Mouse (Mus musculus) heart, adult 2 months (tissue): ENCODE measurements at regions not wholly inside any gene's neighbourhood (a gene's known extent, or its start where the extent isn't known, plus 50 kb on each side); places are given as distances from the start of the nearest gene placed in this dataset.

Experiments used
- DNase-seq, 2 experiments: peaks; one replicate each; pipeline ENCODE4 v3.0.0; 2021
- H3K27ac ChIP-seq: fragments of 200-600 bp; 2 replicates; pipeline ENCODE4 v1.8.1; 2022
- H3K27me3 ChIP-seq: fragments of 200-500 bp; 2 replicates; pipeline ENCODE4 v1.6.1; 2012; ENCODE audit warnings: mild to moderate bottlenecking, low read length, inconsistent platforms, mixed read lengths; ENCODE audit not compliant: control insufficient read depth, insufficient read depth
- H3K36me3 ChIP-seq: fragments of 200-500 bp; 2 replicates; pipeline ENCODE4 v1.6.1; 2012; ENCODE audit warnings: low read length, inconsistent platforms; ENCODE audit not compliant: control insufficient read depth, insufficient read depth
- H3K4me1 ChIP-seq: fragments of 200-500 bp; 2 replicates; pipeline ENCODE4 v1.6.1; 2011; ENCODE audit warnings: low read length; ENCODE audit not compliant: control insufficient read depth, insufficient read depth
- H3K4me3 ChIP-seq: fragments of 200-600 bp; 2 replicates; pipeline ENCODE4 v1.8.1; 2022
- H3K79me2 ChIP-seq: fragments of 200-500 bp; replicated peaks from 2 replicates; pipeline ENCODE4 v1.6.1; 2012; ENCODE audit warnings: mild to moderate bottlenecking, inconsistent platforms, low read length, moderate library complexity, mixed read lengths; ENCODE audit not compliant: control insufficient read depth, insufficient read depth
- H3K9ac ChIP-seq: fragments of 200-500 bp; 2 replicates; pipeline ENCODE4 v1.6.1; 2012; ENCODE audit warnings: low read depth, mild to moderate bottlenecking, control low read depth, inconsistent platforms, low read length, mixed read lengths
- CTCF ChIP-seq: fragments of 200-600 bp; IDR thresholded peaks from 2 replicates; pipeline ENCODE4 v1.8.1; 2022; ENCODE audit warnings: antibody characterized with exemption, mild to moderate bottlenecking, moderate library complexity
- EP300 ChIP-seq: fragments of 200-500 bp; IDR thresholded peaks from 2 replicates; pipeline ENCODE4 v1.6.1; 2011; ENCODE audit warnings: low read depth, low read length, control low read depth; ENCODE audit not compliant: insufficient read depth
- POLR2A ChIP-seq: fragments of 200-500 bp; IDR thresholded peaks from 2 replicates; pipeline ENCODE4 v1.6.1; 2011; ENCODE audit warnings: mild to moderate bottlenecking, low read depth, low read length, control low read depth; ENCODE audit not compliant: insufficient read depth
- WGBS: fragments of 180-500 bp; shearing (Covaris S2); methylation state at CpG from one replicate; pipeline ENCODE4 v1.1.7; 2018; 5-methylcytosine and 5-hydroxymethylcytosine counted together
- intact Hi-C: fragments of 180-260 bp; cut with DNase I; formaldehyde crosslinking; loops from one replicate; pipeline ENCODE4 v1.15.1; 2025

DNA sequence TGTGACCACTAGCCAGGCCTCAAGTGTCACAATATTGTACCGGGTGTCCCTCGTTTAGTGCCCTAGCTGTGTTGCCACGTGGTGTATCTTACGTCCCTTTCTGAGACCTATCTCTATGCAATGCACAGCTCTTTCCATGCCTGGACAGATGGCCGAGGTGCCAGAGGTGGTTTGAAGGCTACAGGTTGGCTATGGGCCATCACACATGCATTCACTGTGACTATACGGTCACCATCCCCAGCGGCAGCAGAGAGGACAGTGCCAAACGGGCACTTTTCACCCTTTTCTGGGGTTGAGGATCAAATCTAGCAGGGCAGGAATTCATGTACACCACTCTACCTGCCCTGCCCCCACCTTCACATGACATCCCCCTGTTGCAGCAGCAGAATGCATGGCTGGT, 71.6 kb downstream of the Gadd45g start:
- DNase-seq: no peak
- intact Hi-C loops: no loop called here
- Histone ChIP-seq H3K27ac (no peak overlapping the region), H3K27me3 (no peaks in the 10 kb centered on the region), H3K36me3 (no peaks in the 10 kb centered on the region), H3K79me2 (no peaks in the 10 kb centered on the region), H3K4me3 (no peak overlapping the region), H3K4me1 (no peaks in the 10 kb centered on the region), H3K9ac (no peak overlapping the region)
- no peak for TF ChIP-seq POLR2A
- no peak for TF ChIP-seq EP300
- TF ChIP-seq CTCF: no peak
- 84% methylated on average over 8 of the region's 8 CpGs for WGBS

DNA sequence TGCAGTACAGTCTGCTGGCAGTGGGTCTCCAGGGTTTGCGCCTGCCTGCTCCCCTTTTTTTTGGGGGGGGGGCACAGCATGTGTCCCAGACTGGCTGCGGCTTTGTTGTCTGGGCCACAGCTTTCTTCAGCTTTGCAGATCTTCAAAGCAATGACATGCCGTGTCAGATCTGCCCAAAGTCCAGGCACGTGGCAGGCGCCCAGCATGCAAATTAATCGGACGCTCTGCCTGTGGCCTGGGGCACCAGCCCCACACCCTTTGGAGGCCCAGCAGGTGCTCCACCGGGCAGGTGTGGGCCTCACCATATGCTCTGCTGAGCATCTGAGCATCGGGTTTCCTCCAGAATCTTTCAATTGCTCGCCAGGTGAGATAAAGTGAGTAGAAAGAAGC, 72.3 kb downstream of the Gadd45g start:
- 60% methylated on average over 10 of the region's 10 CpGs for WGBS
- no peak overlapping the region for H3K27ac ChIP-seq
- no peaks in the 10 kb centered on the region for H3K4me1 ChIP-seq
- H3K4me3 ChIP-seq: no peak overlapping the region
- intact Hi-C loops: no loop called here
- H3K36me3 ChIP-seq: no peaks in the 10 kb centered on the region
- H3K9ac ChIP-seq: no peak overlapping the region
- H3K79me2 ChIP-seq: no peaks in the 10 kb centered on the region
- TF ChIP-seq CTCF: no peak
- no peak for TF ChIP-seq POLR2A
- TF ChIP-seq EP300: no peak
- H3K27me3 ChIP-seq: no peaks in the 10 kb centered on the region
- DNase-seq: no peak

DNA sequence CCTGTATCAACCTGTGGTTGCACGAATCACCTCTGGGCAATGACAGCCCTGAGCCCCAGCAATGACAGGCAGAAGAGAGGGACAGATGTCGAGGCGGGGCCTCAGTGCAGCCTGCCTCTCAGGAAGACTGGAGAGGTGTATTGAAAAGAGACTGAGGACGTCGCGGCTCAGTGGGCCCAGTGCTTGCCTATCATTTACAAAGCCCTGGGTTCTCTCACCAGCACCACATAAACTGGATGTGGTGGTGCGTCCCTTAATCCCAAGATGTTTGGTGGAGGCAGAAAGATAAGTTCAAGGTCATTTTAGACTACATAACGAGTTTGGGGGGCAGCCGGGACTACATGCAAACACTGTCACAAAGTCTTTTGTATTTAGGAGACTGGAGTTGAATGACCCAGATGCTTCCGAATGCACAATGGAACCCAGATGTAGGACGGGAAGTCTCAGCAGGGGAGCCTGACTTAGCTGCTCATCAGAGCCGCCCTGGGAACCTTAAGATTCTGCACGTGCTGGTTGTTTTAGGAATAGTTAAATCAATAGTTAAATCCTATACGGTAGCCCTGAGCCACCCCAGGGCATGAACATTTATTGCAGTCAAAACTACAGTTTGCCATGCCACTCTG, 72.8 kb downstream of the Gadd45g start:
- Histone ChIP-seq H3K27me3 (no peaks in the 10 kb centered on the region), H3K9ac (no peak overlapping the region), H3K36me3 (no peaks in the 10 kb centered on the region), H3K79me2 (no peaks in the 10 kb centered on the region), H3K4me1 (no peaks in the 10 kb centered on the region), H3K27ac (no peak overlapping the region), H3K4me3 (no peak overlapping the region)
- no peak for DNase-seq
- intact Hi-C loops: no loop called here
- WGBS: 69% methylated on average over 14 of the region's 14 CpGs
- TF ChIP-seq POLR2A (no peak), CTCF (no peak), EP300 (no peak)

DNA sequence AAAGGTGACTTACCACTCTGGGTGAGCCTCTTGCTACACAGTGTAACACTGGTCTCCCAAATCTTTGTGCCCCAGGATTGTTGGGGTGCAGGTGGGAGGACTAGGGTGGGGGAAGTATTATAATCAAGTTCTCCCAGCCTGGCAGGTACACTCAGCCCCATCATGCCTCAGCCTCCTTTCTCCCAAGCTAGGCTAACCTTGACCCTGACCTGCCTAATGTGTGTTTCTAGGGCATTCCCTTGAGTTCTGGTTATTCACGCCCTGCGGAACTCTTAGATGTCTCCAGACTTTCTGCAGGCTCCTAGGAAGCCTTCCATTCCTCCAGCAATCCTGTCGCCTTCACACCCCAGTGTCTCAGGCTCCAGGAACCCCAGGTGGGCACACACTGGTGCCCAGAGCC, 73.5 kb downstream of the Gadd45g start:
- Histone ChIP-seq H3K27ac (no peak overlapping the region), H3K9ac (no peak overlapping the region), H3K36me3 (no peaks in the 10 kb centered on the region), H3K27me3 (no peaks in the 10 kb centered on the region), H3K4me1 (no peaks in the 10 kb centered on the region), H3K79me2 (no peaks in the 10 kb centered on the region), H3K4me3 (no peak overlapping the region)
- no peak for DNase-seq
- WGBS: 98% methylated on average over 3 of the region's 3 CpGs
- intact Hi-C loops: no loop called here
- TF ChIP-seq CTCF (no peak), POLR2A (no peak), EP300 (no peak)

DNA sequence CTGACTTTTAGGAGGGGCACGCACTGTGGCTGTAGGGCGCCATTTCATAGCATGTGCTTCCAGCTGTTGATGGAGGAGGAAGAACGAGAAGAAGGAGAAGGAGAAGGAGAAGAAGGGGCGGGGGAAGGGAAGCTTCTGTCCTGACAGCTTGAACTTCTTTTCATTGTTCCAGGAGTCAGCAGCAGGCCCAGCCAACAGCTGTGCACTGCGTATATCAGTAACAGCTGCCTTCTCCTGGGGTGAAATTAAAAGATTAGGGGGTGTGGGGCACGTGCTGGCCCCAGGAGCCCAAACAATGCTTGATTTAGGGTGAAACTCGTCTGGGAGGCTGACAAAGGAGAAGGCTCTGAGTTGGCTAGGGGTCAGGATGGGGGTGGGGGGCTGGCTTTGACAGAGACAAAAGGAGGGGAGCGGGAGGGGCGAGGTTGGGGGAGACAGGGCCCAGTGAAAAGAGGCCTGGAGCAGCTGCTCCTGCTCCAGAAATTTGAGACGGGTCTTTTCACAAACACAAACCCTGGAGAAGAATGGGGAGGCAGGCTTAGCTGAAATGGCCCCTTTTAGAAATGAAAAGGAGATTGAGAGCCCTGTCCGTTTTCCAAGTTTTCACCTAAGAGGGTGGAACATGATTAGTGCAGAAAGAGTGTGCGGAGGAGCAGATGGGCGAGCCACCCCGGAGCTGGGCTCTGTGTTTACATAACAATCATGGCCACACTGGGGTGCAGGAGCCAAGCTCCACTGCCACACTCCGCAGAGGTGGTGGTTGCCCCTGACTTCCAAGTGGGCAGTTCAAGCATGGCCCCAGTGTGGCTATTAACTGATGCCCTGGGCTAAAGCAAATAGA, 74.3 kb downstream of the Gadd45g start:
- no peak overlapping the region for H3K4me3 ChIP-seq
- H3K4me1 ChIP-seq: no peaks in the 10 kb centered on the region
- no peak overlapping the region for H3K9ac ChIP-seq
- intact Hi-C loops: no loop called here
- peak in 1 of 2 experiments; percentile 10 for DNase-seq
- H3K27ac ChIP-seq: no peak overlapping the region
- no peaks in the 10 kb centered on the region for H3K79me2 ChIP-seq
- H3K36me3 ChIP-seq: no peaks in the 10 kb centered on the region
- TF ChIP-seq EP300: no peak
- no peak for TF ChIP-seq POLR2A
- no peak for TF ChIP-seq CTCF
- no peaks in the 10 kb centered on the region for H3K27me3 ChIP-seq
- WGBS: 65% methylated on average over 15 of the region's 15 CpGs

DNA sequence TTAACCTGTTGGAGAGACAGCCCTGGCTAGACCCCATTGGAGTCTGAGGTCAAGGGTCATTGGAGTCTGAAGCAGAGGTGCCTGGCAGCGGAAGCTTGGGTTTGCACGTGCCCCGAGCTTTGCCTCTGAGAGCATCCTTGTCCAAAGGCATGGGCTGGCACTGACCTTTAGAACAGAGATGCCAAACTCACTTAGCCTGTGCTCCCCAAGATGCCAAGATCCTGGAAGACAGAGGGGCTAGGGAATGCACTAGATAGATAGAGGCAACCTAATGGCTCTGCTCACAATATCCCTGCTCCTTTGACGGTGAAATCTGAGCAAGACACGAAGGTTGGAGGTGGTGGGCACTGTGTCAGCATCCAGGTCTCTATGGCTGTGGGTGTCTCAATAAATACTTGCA, 75.1 kb downstream of the Gadd45g start:
- intact Hi-C loops: no loop called here
- WGBS: 86% methylated on average over 5 of the region's 5 CpGs
- Histone ChIP-seq H3K4me1 (no peaks in the 10 kb centered on the region), H3K27ac (no peak overlapping the region), H3K36me3 (no peaks in the 10 kb centered on the region), H3K4me3 (no peak overlapping the region), H3K9ac (no peak overlapping the region), H3K79me2 (no peaks in the 10 kb centered on the region), H3K27me3 (no peaks in the 10 kb centered on the region)
- no peak for DNase-seq
- no peak for TF ChIP-seq CTCF
- no peak for TF ChIP-seq EP300
- TF ChIP-seq POLR2A: no peak
